Mouse (Mus musculus): ENCODE measurements around the gene Vps29.
A peak's percentile ranks its signal among the peaks of the same experiment; 100 is the strongest.

- peak; percentile 33; the same call in 1 of the 2 replicates for TF ChIP-seq CTCF (IDR thresholded peaks at IDR 0.05; ENCODE audit: borderline replicate concordance, insufficient read depth, low read depth, low read length)
- TF ChIP-seq POLR2A (IDR thresholded peaks at IDR 0.05; ENCODE audit: borderline replicate concordance, insufficient read depth, low read length) = no peak
These were observed 36.1 kb upstream of the Vps29 start for GRCm38 (mm10) chr5:122318100-122318499.
